Mouse (Mus musculus) intestine, embryonic 16.5 days (tissue): ENCODE results near the gene Bcl7b. TPM values are rescaled to one million over a fixed set of nuclear protein-coding genes. Genes with fewer than 3 reads are reported as not detected.
A peak's percentile ranks its signal among the peaks of the same experiment; 100 is the strongest.

ENCODE experiments used
- ATAC-seq: fragments of 200-750 bp; cut with Nextera tagmentation; 2 replicates; pipeline ENCODE4 v1.8.0; 2017; ENCODE audit warnings: moderate TSS enrichment, moderate library complexity
- H3K27ac ChIP-seq: fragments of 300-500 bp; sonication (generic); 2 replicates; pipeline ENCODE4 v1.5.1; 2014; ENCODE audit warnings: mild to moderate bottlenecking, low read length
- H3K27me3 ChIP-seq: fragments of 300-500 bp; sonication (generic); replicated peaks from 2 replicates; pipeline ENCODE4 v1.6.1; 2014; ENCODE audit warnings: low read length, control low read depth, mixed read lengths; ENCODE audit not compliant: control insufficient read depth, insufficient read depth
- H3K36me3 ChIP-seq: fragments of 300-500 bp; sonication (generic); 2 replicates; pipeline ENCODE4 v1.6.1; 2014; ENCODE audit warnings: low read length, control low read depth; ENCODE audit not compliant: control insufficient read depth, insufficient read depth
- H3K4me1 ChIP-seq: fragments of 300-500 bp; sonication (generic); 2 replicates; pipeline ENCODE4 v1.6.1; 2014; ENCODE audit warnings: low read length, control low read depth, mixed read lengths; ENCODE audit not compliant: control insufficient read depth, insufficient read depth
- H3K4me2 ChIP-seq: fragments of 300-500 bp; sonication (generic); 2 replicates; pipeline ENCODE4 v1.6.1; 2014; ENCODE audit warnings: low read depth, low read length, control low read depth
- H3K4me3 ChIP-seq: fragments of 300-500 bp; sonication (generic); 2 replicates; pipeline ENCODE4 v1.5.1; 2014; ENCODE audit warnings: mild to moderate bottlenecking, low read length
- H3K9ac ChIP-seq: fragments of 300-500 bp; sonication (generic); 2 replicates; pipeline ENCODE4 v1.6.1; 2014; ENCODE audit warnings: low read depth, low read length
- H3K9me3 ChIP-seq: fragments of 300-500 bp; sonication (generic); 2 replicates; pipeline ENCODE4 v1.6.1; 2016; ENCODE audit warnings: low read length, control low read depth; ENCODE audit not compliant: control insufficient read depth
- WGBS: fragments of 180-500 bp; shearing (Covaris S2); extraction: QIAGEN DNeasy Blood & Tissue Kit; methylation state at CpG from one replicate; pipeline ENCODE4 v1.1.7; 2014; 5-methylcytosine and 5-hydroxymethylcytosine counted together
- polyA plus RNA-seq: library from polyadenylated mRNA; unstranded; fragments of >200 nt; fragmentation: Nextera tagmentation; extraction: Ambion mirVana; gene quantifications from 2 replicates; pipeline ENCODE4 v1.2.1, GENCODE M21; 2015

The Bcl7b gene
- polyA plus RNA-seq, result 53.7 and 54.7 TPM in 2 replicates

DNA sequence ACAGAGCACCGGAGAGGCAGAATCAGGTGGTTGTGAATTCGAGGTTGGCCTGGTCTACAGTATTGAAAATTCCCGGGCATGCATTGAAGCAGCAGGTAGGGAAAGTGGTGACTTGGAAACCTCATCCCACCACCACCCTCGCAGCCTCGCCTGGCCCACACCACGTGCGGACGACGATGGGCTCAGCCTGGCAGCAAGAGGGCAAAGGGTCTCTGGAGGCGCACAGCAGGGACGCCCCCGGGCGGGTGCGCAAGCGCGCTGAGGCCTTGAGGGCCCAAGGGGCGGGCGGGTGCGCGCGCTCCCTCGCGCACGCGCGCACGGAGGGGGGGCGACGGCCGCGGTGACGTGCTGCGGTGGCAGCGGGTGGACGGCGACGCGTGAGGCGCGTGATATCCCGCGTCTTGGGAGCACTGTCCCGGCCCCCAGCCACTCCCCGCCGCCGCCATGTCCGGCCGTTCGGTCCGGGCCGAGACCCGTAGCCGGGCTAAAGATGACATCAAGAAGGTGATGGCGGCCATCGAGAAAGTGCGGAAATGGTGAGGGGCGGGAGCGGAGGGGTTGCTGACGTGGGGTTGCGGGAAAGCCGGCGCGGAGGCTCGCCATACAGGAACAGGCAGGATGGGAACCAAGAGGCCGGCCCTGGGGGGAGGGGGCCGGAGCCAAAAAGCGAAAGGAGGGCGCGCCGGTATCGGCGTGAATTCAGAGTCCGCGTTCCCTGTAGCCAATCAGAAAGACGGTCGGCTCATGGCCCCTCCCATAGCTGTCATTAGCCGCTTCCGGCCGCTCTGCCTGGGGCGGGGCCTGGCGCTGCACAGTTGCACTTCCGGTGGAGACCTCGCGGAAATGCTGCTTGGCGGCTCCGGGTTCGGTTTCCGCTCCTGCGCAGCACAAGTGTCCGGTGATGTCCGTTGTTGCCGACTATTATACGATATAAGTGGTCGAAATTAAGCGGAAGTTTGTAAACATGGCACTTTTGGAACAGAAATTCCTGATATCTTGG, at the start of gene Bcl7b:
Bcl7b (plus strand) TSS at position 221 of the 1,000 bp plus-strand sequence.
- peak within 1 kb of the TSS; percentile 81 for H3K4me2 ChIP-seq
- H3K4me3 ChIP-seq, result peak within 1 kb of the TSS; percentile 66
- no peaks in the 10 kb centered on the region for H3K27me3 ChIP-seq
- H3K36me3 ChIP-seq, result no peaks in the 10 kb centered on the region
- peak within 1 kb of the TSS; percentile 97 for H3K27ac ChIP-seq
- peaks cover 5% of the 10 kb centered on the region; the same call in 1 of the 2 replicates for H3K4me1 ChIP-seq
- WGBS, result 3% methylated on average over 93 of the region's 95 CpGs
- no peaks in the 10 kb centered on the region for H3K9me3 ChIP-seq
- peak; percentile 98 for ATAC-seq
- peak within 1 kb of the TSS; percentile 88 for H3K9ac ChIP-seq

DNA sequence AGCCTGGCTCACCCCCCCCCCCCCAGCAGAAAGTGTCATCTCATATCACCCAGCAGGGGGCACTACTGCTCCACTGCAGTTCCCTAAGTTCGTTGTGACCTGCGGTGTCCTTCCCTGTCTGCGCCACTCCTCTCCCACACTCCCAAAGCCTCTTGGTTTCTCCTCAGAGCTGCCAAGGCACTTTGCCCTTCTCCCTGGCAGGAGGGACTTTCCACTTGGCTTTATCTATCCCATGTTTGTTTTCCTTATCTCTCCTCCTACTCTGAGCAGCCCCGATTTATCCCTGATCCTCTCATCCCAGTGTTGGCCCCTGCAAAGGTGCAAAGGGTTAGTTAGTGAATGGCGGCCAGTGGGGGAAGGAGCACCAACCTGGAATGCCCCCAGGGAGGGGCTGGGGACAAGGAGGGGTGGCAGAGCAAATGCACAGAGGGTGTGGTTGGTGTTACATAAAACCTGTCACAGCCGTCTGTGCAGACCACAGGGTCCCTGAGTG, 49.4 kb upstream of the Bcl7b start:
- Histone ChIP-seq H3K27ac (0 out of 2 replicates have a peak overlapping the region, but pooled peaks have one; percentile 12), H3K4me1 (peaks cover 3% of the 10 kb centered on the region; the same call in 1 of the 2 replicates), H3K9me3 (no peaks in the 10 kb centered on the region), H3K27me3 (peaks cover 6% of the 10 kb centered on the region; the same call in 1 of the 2 replicates), H3K9ac (no peak overlapping the region), H3K4me3 (no peak overlapping the region), H3K4me2 (no peak overlapping the region), H3K36me3 (no peaks in the 10 kb centered on the region)
- ATAC-seq, result peak; percentile 96
- WGBS, result 16% methylated on average over 6 of the region's 6 CpGs

DNA sequence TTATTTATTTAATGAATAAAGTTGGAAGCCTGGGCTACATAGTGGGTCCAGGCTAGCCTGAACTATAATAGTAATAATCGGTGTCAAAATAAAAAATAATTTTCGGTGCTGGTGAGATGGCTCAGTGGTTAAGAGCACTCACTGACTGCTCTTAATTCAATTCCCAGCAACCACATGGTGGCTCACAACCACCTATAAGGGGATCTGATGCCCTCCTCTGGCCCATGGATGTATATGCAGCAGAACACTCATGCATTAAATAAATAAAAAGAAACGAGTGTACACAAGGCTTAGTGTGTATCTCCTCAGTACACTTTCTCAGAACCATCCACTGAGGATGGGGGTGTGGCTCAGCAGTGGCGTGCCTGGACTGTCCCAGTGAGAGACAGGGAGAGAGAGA, 47.3 kb upstream of the Bcl7b start:
- Histone ChIP-seq H3K9ac (no peak overlapping the region), H3K4me3 (no peak overlapping the region), H3K9me3 (no peaks in the 10 kb centered on the region), H3K36me3 (no peaks in the 10 kb centered on the region), H3K4me1 (peaks cover 3% of the 10 kb centered on the region; the same call in 1 of the 2 replicates), H3K4me2 (no peak overlapping the region), H3K27ac (no peak overlapping the region), H3K27me3 (peaks cover 6% of the 10 kb centered on the region; the same call in 1 of the 2 replicates)
- no peak for ATAC-seq
- WGBS, result 57% methylated on average over 4 of the region's 4 CpGs

DNA sequence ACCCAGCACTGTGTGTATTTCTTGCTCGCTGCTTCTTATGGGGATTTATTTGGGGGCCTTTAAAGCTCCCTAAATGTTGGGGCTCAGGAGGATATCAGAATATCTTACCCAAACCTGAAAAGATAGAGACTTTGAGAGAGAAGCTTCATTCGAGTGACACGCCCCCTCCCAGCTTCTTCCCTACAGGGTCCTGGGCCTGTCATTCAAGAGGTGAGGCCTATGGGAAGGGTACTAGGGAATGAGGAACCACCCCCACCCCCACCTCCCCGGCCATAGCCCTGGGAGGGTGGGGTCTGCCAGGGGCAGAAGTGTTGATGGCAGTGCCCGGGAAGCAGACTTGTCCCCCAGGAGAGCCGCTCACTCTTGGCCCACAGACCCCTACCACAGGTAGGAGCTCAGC, 42.0 kb upstream of the Bcl7b start:
- 65% methylated on average over 6 of the region's 6 CpGs for WGBS
- Histone ChIP-seq H3K27me3 (peaks cover 6% of the 10 kb centered on the region; the same call in 1 of the 2 replicates), H3K9me3 (no peaks in the 10 kb centered on the region), H3K36me3 (no peaks in the 10 kb centered on the region), H3K4me2 (no peak overlapping the region), H3K4me1 (no peaks in the 10 kb centered on the region), H3K9ac (no peak overlapping the region), H3K4me3 (no peak overlapping the region), H3K27ac (no peak overlapping the region)
- ATAC-seq, result no peak

DNA sequence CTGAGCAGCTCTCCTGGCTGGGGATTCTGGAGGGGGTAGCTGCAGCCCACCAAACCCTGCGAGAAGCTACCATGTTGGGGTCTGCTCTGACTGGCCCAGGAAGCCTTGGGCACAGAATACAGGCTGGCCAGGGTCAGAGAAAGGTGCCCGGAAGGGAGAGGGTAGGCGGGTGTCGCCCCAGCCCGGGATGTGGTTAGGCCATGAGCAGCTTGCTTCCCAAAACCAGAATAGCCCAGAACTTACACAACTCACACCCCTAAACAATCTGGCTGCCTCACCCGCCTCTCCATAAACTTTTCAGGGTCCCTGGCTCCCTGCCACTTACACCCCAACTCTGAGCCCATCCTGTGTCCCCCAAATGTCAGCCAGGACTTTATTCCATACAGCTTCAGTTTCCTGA, 40.4 kb upstream of the Bcl7b start:
- Histone ChIP-seq H3K36me3 (no peaks in the 10 kb centered on the region), H3K9ac (no peak overlapping the region), H3K9me3 (no peaks in the 10 kb centered on the region), H3K4me2 (no peak overlapping the region), H3K27ac (no peak overlapping the region), H3K4me1 (no peaks in the 10 kb centered on the region), H3K27me3 (peaks cover 6% of the 10 kb centered on the region; the same call in 1 of the 2 replicates), H3K4me3 (no peak overlapping the region)
- no peak for ATAC-seq
- 71% methylated on average over 6 of the region's 6 CpGs for WGBS

DNA sequence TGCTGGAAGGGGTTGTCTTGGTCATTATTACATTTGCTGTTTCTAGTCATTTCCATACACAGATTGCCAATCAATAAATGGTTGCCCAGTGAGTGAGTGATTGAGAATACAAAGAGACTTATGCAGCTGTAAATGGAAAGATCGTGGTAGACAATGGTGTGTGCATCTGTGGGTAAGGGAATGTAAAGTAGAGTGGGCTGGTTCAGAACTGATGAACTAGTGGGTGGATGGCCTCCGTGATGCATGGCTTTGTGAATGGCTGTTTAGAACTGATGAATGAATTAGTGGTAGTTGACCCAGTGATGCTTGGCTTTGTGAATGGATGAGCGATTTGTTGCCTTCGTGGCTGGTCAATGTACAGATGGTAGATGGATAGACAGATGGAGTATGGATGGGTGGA, 38.3 kb upstream of the Bcl7b start:
- WGBS, result 85% methylated on average over 4 of the region's 4 CpGs
- no peak for ATAC-seq
- Histone ChIP-seq H3K27me3 (peaks cover 17% of the 10 kb centered on the region), H3K27ac (no peak overlapping the region), H3K9me3 (no peaks in the 10 kb centered on the region), H3K4me1 (0 out of 2 replicates have a peak, but pooled peaks cover 6% of the 10 kb centered on the region), H3K9ac (no peak overlapping the region), H3K36me3 (no peaks in the 10 kb centered on the region), H3K4me3 (no peak overlapping the region), H3K4me2 (no peak overlapping the region)

DNA sequence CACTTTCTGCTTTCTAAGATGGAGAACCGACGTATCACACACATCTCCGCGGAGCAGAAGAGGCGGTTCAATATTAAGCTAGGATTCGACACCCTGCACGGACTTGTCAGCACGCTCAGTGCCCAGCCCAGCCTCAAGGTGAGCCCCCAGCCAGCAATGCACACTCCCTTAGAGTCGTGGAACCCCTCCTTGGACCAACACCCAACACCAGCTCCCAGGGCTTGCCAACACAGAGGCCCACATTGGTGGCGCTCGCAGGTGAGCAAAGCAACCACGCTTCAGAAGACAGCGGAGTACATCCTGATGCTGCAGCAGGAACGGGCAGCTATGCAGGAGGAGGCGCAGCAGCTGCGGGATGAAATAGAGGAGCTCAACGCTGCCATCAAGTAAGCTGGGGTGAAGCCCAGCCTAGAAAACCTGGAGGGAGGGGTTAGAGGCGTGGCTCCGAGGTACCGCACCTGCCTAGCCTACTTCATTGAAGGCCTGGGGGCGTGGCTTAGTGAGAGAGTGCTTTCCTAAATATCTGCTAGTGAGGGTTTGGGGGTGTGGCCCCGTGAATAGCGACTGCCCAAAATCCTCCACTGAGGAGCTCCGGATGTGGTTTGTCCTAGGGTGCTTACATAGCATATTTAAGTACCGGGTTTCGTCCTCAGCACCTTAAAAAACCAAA, 34.2 kb upstream of the Bcl7b start:
- H3K9ac ChIP-seq, result no peak overlapping the region
- ATAC-seq, result peak; percentile 62
- H3K27me3 ChIP-seq, result peaks cover 21% of the 10 kb centered on the region
- peak overlapping the region; percentile 48 for H3K4me2 ChIP-seq
- 0 out of 2 replicates have a peak, but pooled peaks cover 6% of the 10 kb centered on the region for H3K4me1 ChIP-seq
- H3K36me3 ChIP-seq, result no peaks in the 10 kb centered on the region
- H3K27ac ChIP-seq, result no peak overlapping the region
- WGBS, result 8% methylated on average over 26 of the region's 26 CpGs
- peak overlapping the region; percentile 25 for H3K4me3 ChIP-seq
- H3K9me3 ChIP-seq, result no peaks in the 10 kb centered on the region

DNA sequence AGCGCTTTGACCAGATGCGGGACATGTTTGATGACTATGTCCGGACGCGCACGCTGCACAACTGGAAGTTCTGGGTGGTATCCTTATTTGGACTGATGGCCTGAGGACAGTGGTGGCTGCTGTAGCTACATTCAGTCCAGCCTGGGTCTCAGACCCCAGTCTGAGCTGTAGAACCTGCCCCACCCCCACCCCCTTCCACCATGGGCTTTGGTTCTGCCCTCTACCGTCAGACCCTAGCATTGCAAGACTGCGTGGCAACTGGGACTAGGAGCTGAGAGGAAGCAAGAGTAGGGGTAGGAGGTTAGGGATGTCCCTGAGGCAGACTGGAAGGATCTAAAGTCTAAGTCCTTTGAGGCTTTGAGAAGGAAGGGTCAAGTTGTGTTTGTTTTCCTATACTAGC, 33.5 kb upstream of the Bcl7b start:
- no peaks in the 10 kb centered on the region for H3K9me3 ChIP-seq
- H3K4me1 ChIP-seq, result 0 out of 2 replicates have a peak, but pooled peaks cover 6% of the 10 kb centered on the region
- ATAC-seq, result no peak
- peak overlapping the region; percentile 48 for H3K4me2 ChIP-seq
- WGBS, result 9% methylated on average over 8 of the region's 8 CpGs
- no peaks in the 10 kb centered on the region for H3K36me3 ChIP-seq
- H3K9ac ChIP-seq, result no peak overlapping the region
- H3K27ac ChIP-seq, result no peak overlapping the region
- H3K27me3 ChIP-seq, result peaks cover 21% of the 10 kb centered on the region
- H3K4me3 ChIP-seq, result peak overlapping the region; percentile 25

DNA sequence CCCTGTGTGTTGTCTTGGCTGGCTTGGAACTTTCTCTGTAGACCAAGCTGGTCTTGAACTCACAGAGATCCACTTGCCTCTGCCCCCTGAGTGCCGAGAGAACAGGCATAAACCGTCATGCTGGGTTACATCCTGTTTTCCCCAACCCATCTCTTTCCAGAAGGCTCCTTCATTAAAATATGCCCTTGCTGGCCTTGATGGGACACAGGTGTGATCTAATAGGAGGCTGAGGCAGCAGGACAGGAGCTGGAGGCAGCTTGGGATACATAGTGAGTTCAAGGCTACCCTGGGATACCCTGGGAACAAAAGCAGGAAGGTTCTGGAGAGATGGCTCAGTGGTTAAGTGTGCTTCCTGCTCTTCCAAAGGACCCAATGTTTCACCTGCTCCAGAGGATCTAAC, 28.2 kb upstream of the Bcl7b start:
- Histone ChIP-seq H3K4me2 (no peak overlapping the region), H3K36me3 (no peaks in the 10 kb centered on the region), H3K4me3 (no peak overlapping the region), H3K9ac (no peak overlapping the region), H3K27ac (no peak overlapping the region), H3K4me1 (no peaks in the 10 kb centered on the region), H3K9me3 (no peaks in the 10 kb centered on the region), H3K27me3 (0 out of 2 replicates have a peak, but pooled peaks cover 2% of the 10 kb centered on the region)
- 67% methylated on average over 2 of the region's 2 CpGs for WGBS
- ATAC-seq, result no peak
